Mouse (Mus musculus): Measurements from ENCODE around the gene Gm20388. TPM values are rescaled to one million over a fixed set of nuclear protein-coding genes. Genes with fewer than 3 reads are reported as not detected.
A peak's percentile ranks its signal among the peaks of the same experiment; 100 is the strongest.

Gene Gm20388
- polyA plus RNA-seq, 1 experiment from 2014 or later = 12.4 TPM

- 28% methylated on average over 3 of the region's 3 CpGs for WGBS
- H3K36me3 ChIP-seq (ENCODE audit: control insufficient read depth, insufficient read depth, low read length) = no peaks in the 10 kb centered on the region
- no peak overlapping the region for H3K4me3 ChIP-seq (ENCODE audit: low read length)
- ATAC-seq = peak; percentile 68
- no peaks in the 10 kb centered on the region for H3K27me3 ChIP-seq (replicated peaks; ENCODE audit: control insufficient read depth, insufficient read depth, low read length)
- H3K4me1 ChIP-seq (ENCODE audit: control insufficient read depth, insufficient read depth, low read depth, low read length) = no peaks in the 10 kb centered on the region; the same call in 1 of the 2 replicates
- H3K4me2 ChIP-seq (ENCODE audit: low read length) = no peak overlapping the region
- no peaks in the 10 kb centered on the region for H3K9me3 ChIP-seq (ENCODE audit: control insufficient read depth, low read length)
- H3K27ac ChIP-seq (ENCODE audit: low read depth, low read length) = no peak overlapping the region
- no peak overlapping the region for H3K9ac ChIP-seq (ENCODE audit: low read depth, low read length)
Observed at GRCm38 (mm10) chr8:119885612-119886011, 25.0 kb upstream of the Gm20388 start.

DNA sequence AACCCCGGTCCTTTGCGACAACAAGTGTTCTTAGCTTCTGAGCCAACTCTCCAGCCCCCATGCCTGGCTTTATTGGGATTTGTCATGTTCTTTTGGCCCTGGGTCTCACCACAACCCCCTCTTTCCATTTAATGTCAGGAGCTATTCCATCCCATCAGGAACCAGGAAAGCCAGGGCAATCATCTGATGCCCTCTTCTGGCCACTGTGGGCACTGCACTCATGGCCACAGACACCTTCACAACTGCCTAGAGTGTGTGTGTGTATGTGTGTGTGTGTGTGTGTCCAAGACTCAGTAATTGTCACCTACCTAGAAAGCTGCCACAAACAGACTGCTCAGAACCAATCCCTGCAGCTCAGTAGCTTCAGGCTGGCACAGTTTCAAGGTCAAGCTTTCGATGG, 23.5 kb upstream of the Gm20388 start:
- ATAC-seq = no peak
- Histone ChIP-seq H3K27ac (ENCODE audit: low read depth, low read length) (no peak overlapping the region), H3K4me2 (ENCODE audit: low read length) (no peak overlapping the region), H3K27me3 (replicated peaks; ENCODE audit: control insufficient read depth, insufficient read depth, low read length) (no peaks in the 10 kb centered on the region), H3K4me1 (ENCODE audit: control insufficient read depth, insufficient read depth, low read depth, low read length) (no peaks in the 10 kb centered on the region; the same call in 1 of the 2 replicates), H3K9me3 (ENCODE audit: control insufficient read depth, low read length) (no peaks in the 10 kb centered on the region), H3K4me3 (ENCODE audit: low read length) (no peak overlapping the region), H3K36me3 (ENCODE audit: control insufficient read depth, insufficient read depth, low read length) (no peaks in the 10 kb centered on the region), H3K9ac (ENCODE audit: low read depth, low read length) (no peak overlapping the region)
- 81% methylated on average over 3 of the region's 3 CpGs for WGBS

DNA sequence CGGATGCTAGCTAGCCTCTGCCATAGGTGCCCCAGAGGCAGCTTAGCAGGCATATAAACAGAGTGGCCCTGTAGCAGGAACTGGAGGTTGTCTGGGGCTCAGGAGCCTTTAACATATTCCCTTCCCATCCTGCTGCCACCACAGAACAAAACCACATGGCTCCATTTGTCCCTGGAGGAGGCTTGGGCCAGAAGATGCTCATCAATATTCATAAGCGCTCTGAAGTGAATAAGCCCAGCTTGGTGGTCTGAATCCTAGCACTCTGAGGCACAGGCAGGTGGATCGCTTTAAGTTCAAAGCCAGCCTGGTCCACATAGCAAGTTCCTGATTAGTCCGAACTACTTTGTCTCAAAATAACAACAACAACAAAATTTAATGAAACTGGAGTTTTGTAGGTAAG, 22.6 kb upstream of the Gm20388 start:
- Histone ChIP-seq H3K9ac (ENCODE audit: low read depth, low read length) (no peak overlapping the region), H3K4me3 (ENCODE audit: low read length) (no peak overlapping the region), H3K27me3 (replicated peaks; ENCODE audit: control insufficient read depth, insufficient read depth, low read length) (no peaks in the 10 kb centered on the region), H3K9me3 (ENCODE audit: control insufficient read depth, low read length) (no peaks in the 10 kb centered on the region), H3K27ac (ENCODE audit: low read depth, low read length) (no peak overlapping the region), H3K4me2 (ENCODE audit: low read length) (no peak overlapping the region), H3K36me3 (ENCODE audit: control insufficient read depth, insufficient read depth, low read length) (no peaks in the 10 kb centered on the region), H3K4me1 (ENCODE audit: control insufficient read depth, insufficient read depth, low read depth, low read length) (no peaks in the 10 kb centered on the region; the same call in 1 of the 2 replicates)
- no peak for ATAC-seq
- WGBS = 48% methylated on average over 4 of the region's 4 CpGs

DNA sequence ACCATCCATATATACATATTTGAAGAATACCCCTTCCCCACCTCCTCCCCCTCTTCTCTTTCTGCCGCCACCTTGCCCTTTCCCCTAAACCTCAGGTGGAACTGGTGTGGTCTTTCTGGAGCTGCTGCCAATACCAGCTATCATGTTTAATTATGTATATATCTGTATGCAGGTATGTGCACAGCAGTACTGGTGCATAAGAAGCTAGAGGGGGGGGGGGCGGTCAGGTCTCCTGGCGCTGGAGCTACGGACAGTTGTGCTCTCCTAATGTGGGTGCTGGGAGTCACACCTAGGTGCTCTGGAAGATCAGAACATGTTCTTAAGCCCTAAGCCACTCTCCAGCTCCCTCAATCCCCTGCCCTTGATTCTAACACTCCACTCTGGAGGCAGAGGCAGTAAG, 13.6 kb upstream of the Gm20388 start:
- Histone ChIP-seq H3K4me3 (ENCODE audit: low read length) (no peak overlapping the region), H3K4me1 (ENCODE audit: control insufficient read depth, insufficient read depth, low read depth, low read length) (no peaks in the 10 kb centered on the region), H3K9ac (ENCODE audit: low read depth, low read length) (no peak overlapping the region), H3K4me2 (ENCODE audit: low read length) (no peak overlapping the region), H3K9me3 (ENCODE audit: control insufficient read depth, low read length) (no peaks in the 10 kb centered on the region), H3K27ac (ENCODE audit: low read depth, low read length) (no peak overlapping the region), H3K27me3 (replicated peaks; ENCODE audit: control insufficient read depth, insufficient read depth, low read length) (peaks cover 11% of the 10 kb centered on the region), H3K36me3 (ENCODE audit: control insufficient read depth, insufficient read depth, low read length) (no peaks in the 10 kb centered on the region)
- ATAC-seq = no peak
- 81% methylated on average over 4 of the region's 4 CpGs for WGBS

DNA sequence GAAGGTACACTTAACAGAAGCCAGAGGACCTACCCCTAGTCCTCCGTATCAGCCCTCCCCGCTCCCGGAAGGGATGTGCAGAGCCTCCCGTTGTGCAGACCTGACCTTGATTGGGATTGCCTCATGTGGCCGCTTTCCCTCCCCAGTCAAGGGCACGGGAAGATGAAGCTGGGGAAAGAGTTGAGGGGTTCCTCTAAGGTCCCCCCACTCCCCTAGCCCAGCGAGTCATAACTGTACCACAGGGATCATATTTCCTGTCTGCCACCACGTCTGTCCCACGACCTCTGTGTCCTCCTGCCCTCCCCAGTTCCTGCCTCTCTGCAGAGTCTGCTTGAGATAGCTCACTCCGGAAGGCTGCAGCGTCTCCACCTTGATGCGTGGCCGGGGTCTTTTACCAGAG, 12.7 kb upstream of the Gm20388 start:
- WGBS = 22% methylated on average over 13 of the region's 13 CpGs
- Histone ChIP-seq H3K4me1 (ENCODE audit: control insufficient read depth, insufficient read depth, low read depth, low read length) (no peaks in the 10 kb centered on the region), H3K27me3 (replicated peaks; ENCODE audit: control insufficient read depth, insufficient read depth, low read length) (peaks cover 11% of the 10 kb centered on the region), H3K4me2 (ENCODE audit: low read length) (no peak overlapping the region), H3K27ac (ENCODE audit: low read depth, low read length) (no peak overlapping the region), H3K36me3 (ENCODE audit: control insufficient read depth, insufficient read depth, low read length) (no peaks in the 10 kb centered on the region), H3K9me3 (ENCODE audit: control insufficient read depth, low read length) (no peaks in the 10 kb centered on the region), H3K9ac (ENCODE audit: low read depth, low read length) (no peak overlapping the region), H3K4me3 (ENCODE audit: low read length) (no peak overlapping the region)
- no peak for ATAC-seq

- H3K9ac ChIP-seq (ENCODE audit: low read depth, low read length) = no peak overlapping the region
- no peak for ATAC-seq
- no peak overlapping the region for H3K4me3 ChIP-seq (ENCODE audit: low read length)
- H3K9me3 ChIP-seq (ENCODE audit: control insufficient read depth, low read length) = no peaks in the 10 kb centered on the region
- no peak overlapping the region for H3K27ac ChIP-seq (ENCODE audit: low read depth, low read length)
- 85% methylated on average over 3 of the region's 3 CpGs for WGBS
- H3K4me2 ChIP-seq (ENCODE audit: low read length) = no peak overlapping the region
- no peaks in the 10 kb centered on the region for H3K36me3 ChIP-seq (ENCODE audit: control insufficient read depth, insufficient read depth, low read length)
- H3K4me1 ChIP-seq (ENCODE audit: control insufficient read depth, insufficient read depth, low read depth, low read length) = no peaks in the 10 kb centered on the region
- H3K27me3 ChIP-seq (replicated peaks; ENCODE audit: control insufficient read depth, insufficient read depth, low read length) = peaks cover 11% of the 10 kb centered on the region
Observed at GRCm38 (mm10) chr8:119901349-119901748, 9.3 kb upstream of the Gm20388 start.

DNA sequence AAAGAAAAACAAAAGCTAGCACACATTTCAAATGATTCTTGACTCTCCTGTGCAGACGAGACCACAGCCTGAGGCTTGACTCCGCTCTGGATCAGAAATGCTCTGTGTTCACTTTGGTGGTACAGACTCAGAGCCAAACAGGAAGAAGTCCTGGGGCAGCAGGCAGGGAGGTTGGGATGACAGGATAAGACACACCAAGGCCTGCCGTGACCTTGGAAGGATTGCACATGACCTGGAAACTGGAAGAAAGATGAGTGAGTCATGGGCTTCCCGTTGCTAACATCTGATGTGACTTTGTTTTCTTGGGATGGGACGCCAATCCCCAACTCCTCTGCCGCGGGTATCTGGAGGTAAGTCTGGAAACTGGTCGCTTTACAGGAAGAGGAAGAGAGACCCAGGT, 8.7 kb upstream of the Gm20388 start:
- ATAC-seq = no peak
- no peaks in the 10 kb centered on the region for H3K36me3 ChIP-seq (ENCODE audit: control insufficient read depth, insufficient read depth, low read length)
- H3K9me3 ChIP-seq (ENCODE audit: control insufficient read depth, low read length) = no peaks in the 10 kb centered on the region
- H3K4me1 ChIP-seq (ENCODE audit: control insufficient read depth, insufficient read depth, low read depth, low read length) = no peaks in the 10 kb centered on the region
- H3K27ac ChIP-seq (ENCODE audit: low read depth, low read length) = no peak overlapping the region
- no peak overlapping the region for H3K4me2 ChIP-seq (ENCODE audit: low read length)
- H3K9ac ChIP-seq (ENCODE audit: low read depth, low read length) = no peak overlapping the region
- H3K27me3 ChIP-seq (replicated peaks; ENCODE audit: control insufficient read depth, insufficient read depth, low read length) = peaks cover 10% of the 10 kb centered on the region
- WGBS = 76% methylated on average over 8 of the region's 8 CpGs
- no peak overlapping the region for H3K4me3 ChIP-seq (ENCODE audit: low read length)

DNA sequence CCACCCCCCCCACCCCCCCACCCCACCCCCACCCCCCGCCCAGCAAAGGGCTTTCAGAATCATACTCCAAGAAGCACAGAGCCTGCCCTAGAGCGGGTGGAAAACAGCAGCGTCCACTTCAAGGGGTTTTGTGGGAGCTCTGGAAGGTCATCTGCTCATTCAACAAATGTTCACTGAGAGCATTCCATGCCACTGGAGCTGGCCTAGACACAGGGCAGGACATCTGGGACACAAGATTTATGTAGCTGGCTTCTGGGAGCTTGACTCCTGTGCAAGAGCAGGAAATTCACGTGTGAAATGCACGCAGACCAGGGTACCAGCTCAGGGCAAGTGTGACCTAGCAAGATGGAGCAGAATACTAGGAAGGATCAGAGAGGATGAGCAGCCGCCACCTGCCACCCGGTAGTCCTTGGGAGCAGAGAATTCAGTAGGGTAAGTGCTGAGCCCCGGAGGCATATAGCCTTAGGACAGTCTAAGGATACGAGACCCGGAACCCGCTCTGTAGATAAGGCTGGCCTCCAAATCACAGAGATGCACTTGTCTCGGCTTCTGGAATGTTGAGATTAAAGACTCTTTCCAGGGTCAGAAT, 6.2 kb upstream of the Gm20388 start:
- no peak overlapping the region for H3K9ac ChIP-seq (ENCODE audit: low read depth, low read length)
- WGBS = 62% methylated on average over 12 of the region's 12 CpGs
- H3K4me2 ChIP-seq (ENCODE audit: low read length) = no peak overlapping the region
- H3K4me3 ChIP-seq (ENCODE audit: low read length) = no peak overlapping the region
- no peak for ATAC-seq
- H3K36me3 ChIP-seq (ENCODE audit: control insufficient read depth, insufficient read depth, low read length) = no peaks in the 10 kb centered on the region
- H3K9me3 ChIP-seq (ENCODE audit: control insufficient read depth, low read length) = no peaks in the 10 kb centered on the region
- no peaks in the 10 kb centered on the region for H3K27me3 ChIP-seq (replicated peaks; ENCODE audit: control insufficient read depth, insufficient read depth, low read length)
- no peaks in the 10 kb centered on the region for H3K4me1 ChIP-seq (ENCODE audit: control insufficient read depth, insufficient read depth, low read depth, low read length)
- H3K27ac ChIP-seq (ENCODE audit: low read depth, low read length) = no peak overlapping the region

DNA sequence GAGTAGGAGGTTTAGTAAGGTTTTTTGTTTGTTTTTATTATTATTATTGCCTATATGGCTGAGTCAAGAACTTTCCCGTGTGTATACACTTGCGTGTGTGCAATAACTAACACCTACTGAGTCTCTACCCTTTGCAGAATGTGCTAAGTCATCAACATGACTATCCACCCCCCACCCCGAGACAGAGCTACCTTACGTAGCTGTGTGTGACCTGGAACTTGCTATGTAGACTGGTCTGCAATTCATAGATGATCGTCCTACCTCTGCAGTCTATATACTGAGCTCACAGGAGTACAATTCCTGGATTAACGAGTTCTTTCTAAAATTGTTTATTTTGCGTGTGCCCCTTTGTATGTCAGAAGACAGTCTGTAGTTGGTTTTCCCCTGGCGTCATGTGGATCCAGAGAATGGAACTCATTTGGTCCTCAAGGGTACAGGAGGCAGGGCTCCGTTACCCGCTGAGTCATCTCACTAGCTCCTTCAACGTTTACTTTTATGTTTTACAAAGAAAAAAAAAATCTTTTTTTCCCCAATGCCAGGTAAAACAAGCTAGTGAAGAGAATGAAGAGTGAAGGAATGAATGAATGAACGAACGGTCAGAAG, 596 bp upstream of the Gm20388 start, which contains the start of gene Usp10:
Gene Usp10 (plus strand): TSS at position 417 of the 603 bp plus-strand sequence.
- no peaks in the 10 kb centered on the region for H3K9me3 ChIP-seq (ENCODE audit: control insufficient read depth, low read length)
- peak within 1 kb of the TSS; percentile 77 for H3K4me2 ChIP-seq (ENCODE audit: low read length)
- peak within 1 kb of the TSS; percentile 87 for H3K4me3 ChIP-seq (ENCODE audit: low read length)
- no peaks in the 10 kb centered on the region for H3K27me3 ChIP-seq (replicated peaks; ENCODE audit: control insufficient read depth, insufficient read depth, low read length)
- peak; percentile 9 for ATAC-seq
- peak within 1 kb of the TSS; percentile 94 for H3K27ac ChIP-seq (ENCODE audit: low read depth, low read length)
- H3K4me1 ChIP-seq (ENCODE audit: control insufficient read depth, insufficient read depth, low read depth, low read length) = peaks cover 37% of the 10 kb centered on the region
- peak within 1 kb of the TSS; percentile 96 for H3K9ac ChIP-seq (ENCODE audit: low read depth, low read length)
- H3K36me3 ChIP-seq (ENCODE audit: control insufficient read depth, insufficient read depth, low read length) = no peaks in the 10 kb centered on the region
- WGBS = 22% methylated on average over 13 of the region's 13 CpGs
